Mouse (Mus musculus): ENCODE data around the gene G6pc3. TPM values are rescaled to one million over a fixed set of nuclear protein-coding genes. Genes with fewer than 3 reads are reported as not detected.

The G6pc3 gene
- total RNA-seq, 2 experiments from 2014 or later, result 44.4 to 45.4 TPM

GRCm38 (mm10) chr11:102217876-102218430 lies 28.5 kb downstream of the G6pc3 start:
- DNase-seq (ENCODE audit: low spot score in 2 of 2), result no peak

DNA sequence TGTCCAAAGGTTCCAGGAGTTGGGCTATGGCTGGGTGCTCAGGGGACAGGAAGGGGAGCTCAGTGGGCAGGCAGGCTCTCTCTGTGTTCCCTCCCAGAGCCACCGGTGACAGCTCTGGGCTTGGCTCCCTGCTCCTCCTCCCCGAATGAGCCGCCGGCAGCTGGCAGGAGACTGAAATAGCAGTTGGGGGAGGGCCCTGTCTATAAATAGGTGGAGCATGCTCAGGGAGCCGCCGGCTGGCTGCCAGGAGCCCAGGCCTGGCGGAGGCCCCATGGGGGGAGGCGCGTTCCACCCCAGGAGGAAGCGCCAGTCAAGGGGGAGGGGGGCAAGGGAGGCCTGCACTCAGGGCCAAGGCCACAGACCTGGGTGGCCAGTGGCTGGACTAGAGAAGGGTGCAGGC lies 29.4 kb downstream of the G6pc3 start:
- DNase-seq (ENCODE audit: low spot score in 2 of 2), result peak; percentile 91 to 96

GRCm38 (mm10) chr11:102219247-102219993 lies 30.0 kb downstream of the G6pc3 start:
- DNase-seq (ENCODE audit: low spot score in 2 of 2), result peak; percentile 46 to 50

DNA sequence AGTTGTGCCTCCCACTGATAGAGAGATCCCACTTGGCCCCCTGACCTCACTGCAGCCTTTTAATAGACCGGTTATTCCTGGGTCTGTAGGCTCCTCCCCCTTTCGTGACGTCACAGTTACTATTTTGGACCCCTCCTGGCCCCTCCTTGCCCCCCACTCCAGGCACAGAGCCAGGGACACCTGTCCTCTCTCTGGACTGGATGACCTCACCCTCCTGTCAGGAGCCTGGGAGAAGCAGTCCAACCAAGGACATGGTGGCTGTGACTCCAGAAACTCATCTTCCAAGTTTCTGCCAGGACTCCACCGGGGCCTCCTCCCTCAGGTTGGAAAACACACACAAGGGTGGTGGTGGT lies 30.6 kb downstream of the G6pc3 start:
- DNase-seq (ENCODE audit: low spot score in 2 of 2), result peak; percentile 15 to 49

- no peak for DNase-seq (ENCODE audit: low spot score in 2 of 2)
Measured at GRCm38 (mm10) chr11:102220451-102220850, 31.0 kb downstream of the G6pc3 start.

DNA sequence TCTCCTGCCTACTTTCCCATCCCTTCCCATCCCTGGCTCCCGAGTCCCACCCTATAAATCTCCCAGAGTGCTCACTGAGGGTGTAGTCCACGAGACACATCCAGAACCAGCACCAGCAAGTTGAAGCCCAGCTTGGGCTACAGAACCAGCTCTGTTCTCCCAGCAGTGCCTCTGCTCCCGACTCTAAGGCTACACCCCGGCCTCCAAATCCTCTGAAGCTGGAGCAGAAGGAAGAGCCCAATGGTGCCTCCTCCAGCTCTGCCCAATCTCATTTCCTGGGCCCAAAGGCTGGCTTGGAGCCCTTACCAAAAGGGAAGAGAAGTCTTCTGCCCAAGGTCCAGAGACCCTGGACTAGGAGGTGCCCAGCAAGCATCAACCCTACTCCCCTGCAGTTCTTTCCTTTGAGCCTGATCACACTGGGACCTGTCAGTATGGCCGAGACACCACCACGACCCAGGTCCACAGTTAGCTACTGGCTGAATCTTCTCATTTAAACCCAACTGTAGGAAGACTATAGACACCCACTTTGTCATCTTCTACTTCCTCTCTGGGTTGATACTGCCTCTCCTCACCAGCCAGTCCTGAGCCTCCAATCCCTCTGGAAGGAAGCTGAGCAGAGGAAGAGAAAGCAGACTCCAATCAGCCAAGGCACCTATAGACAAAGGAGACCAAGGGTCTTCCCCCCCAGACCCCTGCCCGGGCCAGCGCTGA lies 32.0 kb downstream of the G6pc3 start:
- DNase-seq (ENCODE audit: low spot score in 2 of 2), result peak in 1 of 2 experiments; percentile 8

DNA sequence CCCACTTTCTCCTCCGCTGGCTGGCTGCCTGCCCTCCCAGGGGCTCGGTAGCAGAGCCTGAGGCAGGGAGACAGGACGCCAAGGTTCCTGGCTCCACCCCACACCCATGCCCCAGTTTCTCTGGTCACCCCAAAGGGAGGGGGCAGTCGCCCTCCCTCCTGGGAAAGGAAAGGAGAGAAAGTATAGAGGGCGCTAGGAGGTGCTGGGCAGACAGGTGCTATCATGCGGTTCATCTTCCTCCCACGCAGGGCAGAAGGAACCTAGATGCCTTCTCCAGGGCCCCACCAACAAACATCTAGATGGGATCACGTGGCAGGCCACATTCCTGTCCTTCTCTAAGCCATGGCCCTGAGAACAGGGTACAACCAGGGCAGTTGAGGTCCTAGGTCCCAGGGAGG lies 32.5 kb downstream of the G6pc3 start:
- DNase-seq (ENCODE audit: low spot score in 2 of 2), result peak in 1 of 2 experiments; percentile 26

DNA sequence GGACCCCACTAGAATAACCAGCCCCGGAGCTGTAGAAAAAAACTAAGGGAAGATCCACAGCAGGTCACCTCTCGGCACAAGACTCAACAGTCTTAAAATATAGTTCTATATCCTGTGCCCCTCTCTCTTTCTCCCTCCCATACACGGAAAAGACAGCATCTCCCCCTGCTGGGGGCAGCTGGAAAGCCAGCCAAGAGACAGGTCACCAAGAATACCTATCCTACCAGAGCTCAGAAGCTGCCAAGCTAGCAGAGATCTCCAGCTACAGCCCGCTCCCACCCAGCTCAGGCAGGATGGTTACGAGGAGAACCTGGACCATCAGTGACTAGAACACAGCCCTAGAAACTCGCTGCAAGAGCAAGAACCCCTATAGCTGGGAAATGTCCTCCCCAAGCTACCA lies 33.7 kb downstream of the G6pc3 start:
- peak; percentile 42 to 67 for DNase-seq (ENCODE audit: low spot score in 2 of 2)

DNA sequence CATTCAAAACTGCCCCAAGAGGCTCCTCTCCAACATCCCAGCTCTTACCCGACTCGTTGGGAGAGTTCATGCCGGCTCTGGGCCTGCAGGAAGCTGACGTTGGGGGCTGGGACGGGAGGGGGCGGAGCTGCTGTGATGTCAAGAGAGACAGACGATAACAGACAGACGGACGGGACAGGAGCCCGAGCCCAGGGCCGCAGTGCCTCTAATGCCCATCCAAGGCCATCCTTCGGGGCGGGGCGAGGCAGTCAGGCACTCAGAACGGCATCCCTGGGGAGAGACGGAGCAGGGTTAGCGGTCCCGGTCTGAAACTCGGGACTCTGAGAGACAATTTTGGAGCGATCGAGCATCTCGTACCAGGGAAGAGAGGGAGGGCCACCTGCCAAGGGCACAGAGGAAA lies 35.3 kb downstream of the G6pc3 start:
- no peak for DNase-seq (ENCODE audit: low spot score in 2 of 2)

GRCm38 (mm10) chr11:102225221-102225620 lies 35.8 kb downstream of the G6pc3 start:
- DNase-seq (ENCODE audit: low spot score in 2 of 2), result no peak

DNA sequence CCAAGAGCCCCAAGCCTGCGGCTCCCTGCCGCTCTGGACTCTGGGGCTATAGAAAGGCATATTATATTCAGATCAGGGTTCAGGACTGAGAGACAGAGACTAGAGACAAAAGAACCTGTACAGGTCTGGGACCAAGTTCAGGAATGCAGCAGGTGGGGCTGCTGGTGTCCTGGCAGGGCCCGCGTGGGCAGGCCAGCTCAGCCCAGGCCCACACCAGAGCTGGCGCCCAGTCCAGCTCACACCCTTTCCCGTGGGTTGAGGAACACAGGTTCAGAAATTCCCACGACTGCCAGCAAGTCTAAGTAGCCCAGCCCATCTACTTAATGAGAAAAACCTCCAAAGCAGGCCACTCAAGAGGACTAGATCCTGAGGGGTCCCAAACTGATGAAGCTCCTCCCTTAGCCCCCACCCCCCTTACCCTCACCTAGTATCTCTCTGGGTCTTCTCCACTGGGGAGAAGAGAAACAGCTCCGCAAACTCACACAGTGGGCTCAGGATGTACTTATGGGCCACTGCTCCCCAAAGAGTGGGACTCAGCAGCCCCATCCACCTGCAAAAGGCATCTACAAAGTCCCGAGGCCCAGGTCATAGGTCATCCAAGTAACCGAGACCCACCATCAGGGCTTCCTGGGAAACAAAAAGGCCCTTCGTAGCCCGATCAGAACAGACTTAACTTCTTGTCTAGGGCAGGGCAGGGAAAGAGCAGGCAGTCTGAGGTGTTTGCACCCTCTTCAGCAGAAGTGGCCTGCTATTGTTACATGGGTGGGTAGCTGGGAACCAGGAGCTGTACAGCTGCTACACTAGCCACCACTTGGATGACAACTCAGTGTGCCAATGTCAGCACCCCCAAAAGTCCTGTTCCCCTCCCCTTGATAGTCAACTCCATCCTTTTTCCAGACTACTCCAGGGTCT lies 36.9 kb downstream of the G6pc3 start:
- DNase-seq (ENCODE audit: low spot score in 2 of 2), result no peak

- DNase-seq (ENCODE audit: low spot score in 2 of 2), result no peak
Measured at GRCm38 (mm10) chr11:102227270-102228190, 38.1 kb downstream of the G6pc3 start.

DNA sequence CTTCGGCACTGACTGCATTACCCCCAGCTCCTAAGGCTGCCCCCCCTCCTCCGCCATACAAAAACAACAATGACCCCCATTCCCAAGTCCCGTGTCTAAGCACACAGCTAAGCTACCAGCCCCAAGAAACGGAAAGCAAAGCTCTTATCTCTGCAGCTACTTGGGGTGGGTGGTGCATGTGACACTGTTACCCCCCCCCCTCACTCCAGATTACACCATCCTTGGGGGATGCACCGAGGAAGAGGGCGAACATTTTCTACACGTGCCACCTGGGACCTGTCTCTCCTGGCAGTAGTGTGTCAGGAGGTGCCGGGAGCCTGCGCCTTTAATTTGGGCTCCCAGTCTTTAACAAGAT lies 38.7 kb downstream of the G6pc3 start:
- no peak for DNase-seq (ENCODE audit: low spot score in 2 of 2)

GRCm38 (mm10) chr11:102228646-102229268 lies 39.3 kb downstream of the G6pc3 start:
- DNase-seq (ENCODE audit: low spot score in 2 of 2), result no peak

- DNase-seq (ENCODE audit: low spot score in 2 of 2), result peak in 1 of 2 experiments; percentile 51
Measured at GRCm38 (mm10) chr11:102229331-102229953, 40.0 kb downstream of the G6pc3 start.

- DNase-seq (ENCODE audit: low spot score in 2 of 2), result peak; percentile 96 to 97
Measured at GRCm38 (mm10) chr11:102230006-102230741, 40.8 kb downstream of the G6pc3 start, which contains the start of gene Hdac5. Gene Hdac5 (minus strand): TSS chr11:102230166.

DNA sequence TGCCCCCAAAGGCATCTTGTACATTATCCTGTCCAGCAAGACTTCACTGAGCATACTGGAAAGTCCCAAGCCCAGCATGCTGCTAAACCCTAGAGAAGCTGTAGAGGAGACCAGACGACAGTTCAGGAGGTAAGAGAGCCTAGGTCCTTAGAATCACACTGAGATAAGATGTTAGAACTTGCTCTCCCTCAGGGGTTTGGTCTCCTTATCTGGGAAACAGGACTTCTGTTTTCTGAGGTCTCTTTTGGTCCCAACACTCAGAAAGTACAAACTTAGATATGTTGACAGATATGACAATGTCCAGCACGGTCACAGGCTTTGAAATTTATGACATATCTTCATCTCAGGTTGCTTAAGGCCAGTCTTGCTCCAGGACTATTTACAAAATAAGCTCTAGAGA lies 46.6 kb downstream of the G6pc3 start:
- no peak for DNase-seq (ENCODE audit: low spot score in 2 of 2)

- DNase-seq (ENCODE audit: low spot score in 2 of 2), result no peak
Measured at GRCm38 (mm10) chr11:102240636-102241035, 51.2 kb downstream of the G6pc3 start.

GRCm38 (mm10) chr11:102241246-102241645 lies 51.8 kb downstream of the G6pc3 start:
- no peak for DNase-seq (ENCODE audit: low spot score in 2 of 2)
